Mouse (Mus musculus) adrenal gland, adult 8-10 months (tissue): ENCODE measurements around the gene Fam129c. TPM values are rescaled to one million over a fixed set of nuclear protein-coding genes. Genes with fewer than 3 reads are reported as not detected.

Experiments
- DNase-seq: peaks from one replicate; pipeline ENCODE4 v3.0.0; 2022
- total RNA-seq, 4 experiments: library from RNA; stranded (reverse); gene quantifications; 2 replicates each; pipeline ENCODE4 v1.2.4; 2022

Fam129c gene
- 1 to 10 TPM; 1.5 to 3.0 (median 2.3) TPM for total RNA-seq

- DNase-seq, result no peak
These were observed at the start of gene Fam129c for GRCm38 (mm10) chr8:71597451-71597850. Fam129c (plus strand) TSS chr8:71597648.

- DNase-seq, result no peak
These were observed 46.7 kb upstream of the Fam129c start for GRCm38 (mm10) chr8:71550754-71551153.

GRCm38 (mm10) chr8:71552770-71553169 is 44.7 kb upstream of the Fam129c start:
- no peak for DNase-seq

GRCm38 (mm10) chr8:71554001-71554400 is 43.4 kb upstream of the Fam129c start:
- DNase-seq, result no peak

- no peak for DNase-seq
These were observed 42.8 kb upstream of the Fam129c start for GRCm38 (mm10) chr8:71554644-71555043.

- DNase-seq, result no peak
These were observed 39.1 kb upstream of the Fam129c start, which contains the start of gene Tmem221 for GRCm38 (mm10) chr8:71558071-71558957. Tmem221 (minus strand) TSS chr8:71558871.

GRCm38 (mm10) chr8:71558958-71559690 is 38.3 kb upstream of the Fam129c start:
- peak; percentile 87 for DNase-seq

- DNase-seq, result no peak
These were observed 37.4 kb upstream of the Fam129c start for GRCm38 (mm10) chr8:71560071-71560470.

GRCm38 (mm10) chr8:71560765-71561164 is 36.7 kb upstream of the Fam129c start:
- DNase-seq, result no peak

GRCm38 (mm10) chr8:71561401-71561800 is 36.0 kb upstream of the Fam129c start:
- DNase-seq, result no peak

- peak; percentile 70 for DNase-seq
These were observed 34.7 kb upstream of the Fam129c start for GRCm38 (mm10) chr8:71562751-71563150.

- DNase-seq, result no peak
These were observed 33.5 kb upstream of the Fam129c start for GRCm38 (mm10) chr8:71563992-71564391.

- DNase-seq, result no peak
These were observed 30.9 kb upstream of the Fam129c start, which contains the start of gene Nxnl1 for GRCm38 (mm10) chr8:71566501-71566900. Nxnl1 (minus strand) TSS chr8:71566601.

GRCm38 (mm10) chr8:71567587-71567986 is 29.9 kb upstream of the Fam129c start:
- DNase-seq, result no peak

GRCm38 (mm10) chr8:71568387-71568937 is 29.0 kb upstream of the Fam129c start, which contains the start of gene Slc27a1:
Slc27a1 (plus strand) TSS chr8:71568882.
- DNase-seq, result peak; percentile 83

- peak; percentile 51 for DNase-seq
These were observed 28.5 kb upstream of the Fam129c start for GRCm38 (mm10) chr8:71568941-71569340.

- peak; percentile 90 for DNase-seq
These were observed 27.8 kb upstream of the Fam129c start for GRCm38 (mm10) chr8:71569366-71570290.

- peak; percentile 97 for DNase-seq
These were observed 27.0 kb upstream of the Fam129c start for GRCm38 (mm10) chr8:71570291-71570954.

GRCm38 (mm10) chr8:71572077-71572476 is 25.4 kb upstream of the Fam129c start:
- no peak for DNase-seq

- no peak for DNase-seq
These were observed 24.4 kb upstream of the Fam129c start for GRCm38 (mm10) chr8:71572847-71573633.
